Mouse (Mus musculus) myocyte (in vitro differentiated cells): ENCODE data around the gene Gpr19. TPM values are rescaled to one million over a fixed set of nuclear protein-coding genes. Genes with fewer than 3 reads are reported as not detected.
A peak's percentile ranks its signal among the peaks of the same experiment; 100 is the strongest.

ENCODE experiments used
- H3K27me3 ChIP-seq: one replicate; pipeline ENCODE4 v1.6.1; 2011; ENCODE audit not compliant: control insufficient read depth, insufficient read depth, insufficient read length
- H3K36me3 ChIP-seq: one replicate; pipeline ENCODE4 v1.6.1; 2011; ENCODE audit not compliant: control insufficient read depth, insufficient read depth
- H3K4me2 ChIP-seq: one replicate; pipeline ENCODE4 v1.6.1; 2011; ENCODE audit warnings: low read depth, control low read depth
- H3K4me3 ChIP-seq: one replicate; pipeline ENCODE4 v1.5.1; 2011; ENCODE audit warnings: mild to moderate bottlenecking, control low read depth, moderate library complexity
- H3K79me2 ChIP-seq: one replicate; pipeline ENCODE4 v1.6.1; 2011; ENCODE audit not compliant: control insufficient read depth, insufficient read depth
- H3ac ChIP-seq: one replicate; pipeline ENCODE4 v1.6.1; 2011; ENCODE audit not compliant: control insufficient read depth, insufficient read length
- CEBPB ChIP-seq: IDR thresholded peaks from 2 replicates; pipeline ENCODE4 v1.6.1; 2011; ENCODE audit warnings: mild to moderate bottlenecking, moderate library complexity; ENCODE audit not compliant: poor library complexity, insufficient read depth, severe bottlenecking
- E2F4 ChIP-seq: IDR thresholded peaks from one replicate; pipeline ENCODE4 v1.6.1; 2011; ENCODE audit warnings: mild to moderate bottlenecking, control low read depth, moderate library complexity; ENCODE audit not compliant: insufficient read depth
- MAX ChIP-seq: IDR thresholded peaks from one replicate; pipeline ENCODE4 v1.6.1; 2011; ENCODE audit warnings: low read depth, mild to moderate bottlenecking, control low read depth
- MYOD1 ChIP-seq, 3 experiments: IDR thresholded peaks; one replicate each; pipeline ENCODE4 v1.6.1; 2011; ENCODE audit warnings: control low read depth in 2 of 3, low read depth in 2 of 3, mild to moderate bottlenecking in 2 of 3, moderate library complexity in 1 of 3; ENCODE audit not compliant: insufficient read length in 2 of 3, control insufficient read depth in 1 of 3
- MYOG ChIP-seq, 3 experiments: IDR thresholded peaks; one replicate each; pipeline ENCODE4 v1.6.1; 2011; ENCODE audit warnings: control low read depth in 2 of 3, low read depth in 2 of 3, mild to moderate bottlenecking in 2 of 3; ENCODE audit not compliant: insufficient read length in 2 of 3, control insufficient read depth in 1 of 3, insufficient read depth in 1 of 3
- POLR2A ChIP-seq: IDR thresholded peaks from one replicate; pipeline ENCODE4 v1.6.1; 2011; ENCODE audit warnings: low read depth, mild to moderate bottlenecking, control low read depth, moderate library complexity; ENCODE audit not compliant: insufficient read length
- POLR2AphosphoS2 ChIP-seq: IDR thresholded peaks from one replicate; pipeline ENCODE4 v1.6.1; 2011; ENCODE audit warnings: low read depth, control low read depth; ENCODE audit not compliant: insufficient read length
- REST ChIP-seq: IDR thresholded peaks from one replicate; pipeline ENCODE4 v1.6.1; 2011; ENCODE audit warnings: mild to moderate bottlenecking, control low read depth, moderate library complexity; ENCODE audit not compliant: insufficient read depth, insufficient read length
- SRF ChIP-seq: IDR thresholded peaks from one replicate; pipeline ENCODE4 v1.6.1; 2011; ENCODE audit warnings: low read depth; ENCODE audit not compliant: control insufficient read depth, insufficient read length
- TCF12 ChIP-seq: IDR thresholded peaks from one replicate; pipeline ENCODE4 v1.6.1; 2011; ENCODE audit warnings: mild to moderate bottlenecking, control low read depth; ENCODE audit not compliant: poor library complexity, insufficient read depth, severe bottlenecking
- TCF3 ChIP-seq: IDR thresholded peaks from one replicate; pipeline ENCODE4 v1.6.1; 2011; ENCODE audit warnings: low read depth, control low read depth; ENCODE audit not compliant: insufficient read length
- USF1 ChIP-seq: IDR thresholded peaks from one replicate; pipeline ENCODE4 v1.6.1; 2011; ENCODE audit warnings: low read depth, mild to moderate bottlenecking, control low read depth, moderate library complexity
- polyA plus RNA-seq: library from polyadenylated mRNA; unstranded; fragments of >200 nt; fragmentation: generic; extraction: Trizol; gene quantifications from one replicate; pipeline ENCODE4 v1.2.1, GENCODE M21; 2012; ENCODE audit warnings: missing spikeins

Gpr19 gene
- polyA plus RNA-seq, 1 experiment, result 2.2 TPM

GRCm38 (mm10) chr6:134834585-134835251 is 63.7 kb downstream of the Gpr19 start:
- H3ac ChIP-seq, result no peak overlapping the region
- TF ChIP-seq SRF (no peak), CEBPB (no peak), MAX (no peak), USF1 (no peak), POLR2AphosphoS2 (no peak)
- H3K79me2 ChIP-seq, result no peaks in the 10 kb centered on the region
- no peaks in the 10 kb centered on the region for H3K27me3 ChIP-seq
- H3K4me3 ChIP-seq, result no peak overlapping the region
- no peak overlapping the region for H3K4me2 ChIP-seq
- H3K36me3 ChIP-seq, result no peaks in the 10 kb centered on the region

GRCm38 (mm10) chr6:134830776-134831175 is 67.6 kb downstream of the Gpr19 start:
- TF ChIP-seq TCF3 (no peak), MYOD1 (IDR thresholded peaks at IDR 0.05; ENCODE audit: control insufficient read depth in 1 of 3, insufficient read length in 2 of 3, low read depth in 2 of 3) (no peak), CEBPB (no peak), E2F4 (no peak), POLR2AphosphoS2 (no peak), USF1 (no peak), MAX (no peak), MYOG (IDR thresholded peaks at IDR 0.05; ENCODE audit: control insufficient read depth in 1 of 3, insufficient read depth in 1 of 3, insufficient read length in 2 of 3, low read depth in 2 of 3) (no peak), REST (no peak), TCF12 (no peak), SRF (no peak), POLR2A (no peak)
- Histone ChIP-seq H3K4me2 (peak overlapping the region; percentile 87), H3K27me3 (no peaks in the 10 kb centered on the region), H3K4me3 (peak overlapping the region; percentile 59), H3K79me2 (no peaks in the 10 kb centered on the region), H3K36me3 (no peaks in the 10 kb centered on the region), H3ac (no peak overlapping the region)

GRCm38 (mm10) chr6:134829786-134830700 is 68.3 kb downstream of the Gpr19 start, which contains the start of gene Crebl2:
Gene Crebl2 (plus strand): TSS chr6:134830154.
- H3ac ChIP-seq, result no peak within 1 kb of the TSS
- no peaks in the 10 kb centered on the region for H3K79me2 ChIP-seq
- no peaks in the 10 kb centered on the region for H3K36me3 ChIP-seq
- H3K4me2 ChIP-seq, result peak within 1 kb of the TSS; percentile 97
- H3K27me3 ChIP-seq, result no peaks in the 10 kb centered on the region
- peak within 1 kb of the TSS; percentile 59 for H3K4me3 ChIP-seq
- TF ChIP-seq E2F4, result no peak
- peak; percentile 57 for TF ChIP-seq POLR2A
- no peak for TF ChIP-seq MAX
- peak in 1 of 3 experiments; percentile 23 for TF ChIP-seq MYOD1 (IDR thresholded peaks at IDR 0.05; ENCODE audit: control insufficient read depth in 1 of 3, insufficient read length in 2 of 3, low read depth in 2 of 3)

- Histone ChIP-seq H3K79me2 (no peaks in the 10 kb centered on the region), H3K27me3 (no peaks in the 10 kb centered on the region), H3K4me2 (no peak overlapping the region), H3K36me3 (no peaks in the 10 kb centered on the region), H3K4me3 (no peak overlapping the region), H3ac (no peak overlapping the region)
- no peak for TF ChIP-seq REST
Measured at GRCm38 (mm10) chr6:134822844-134823243, 75.5 kb downstream of the Gpr19 start.

- Histone ChIP-seq H3K4me3 (no peak overlapping the region), H3K36me3 (no peaks in the 10 kb centered on the region), H3K79me2 (no peaks in the 10 kb centered on the region), H3K4me2 (no peak overlapping the region), H3K27me3 (no peaks in the 10 kb centered on the region), H3ac (no peak overlapping the region)
- no peak for TF ChIP-seq TCF3
- TF ChIP-seq POLR2A, result no peak
- TF ChIP-seq TCF12, result peak; percentile 13
- no peak for TF ChIP-seq USF1
- TF ChIP-seq SRF, result peak; percentile 37
- no peak for TF ChIP-seq REST
- peak in 2 of 3 experiments; percentile 61 to 86 for TF ChIP-seq MYOG (IDR thresholded peaks at IDR 0.05; ENCODE audit: control insufficient read depth in 1 of 3, insufficient read depth in 1 of 3, insufficient read length in 2 of 3, low read depth in 2 of 3)
- peak in 2 of 3 experiments; percentile 28 to 75 for TF ChIP-seq MYOD1 (IDR thresholded peaks at IDR 0.05; ENCODE audit: control insufficient read depth in 1 of 3, insufficient read length in 2 of 3, low read depth in 2 of 3)
- no peak for TF ChIP-seq E2F4
- TF ChIP-seq POLR2AphosphoS2, result no peak
- TF ChIP-seq MAX, result no peak
- TF ChIP-seq CEBPB, result no peak
Measured at GRCm38 (mm10) chr6:134820411-134820810, 78.0 kb downstream of the Gpr19 start.
